26 mouse cellular contexts compared by ENCODE assay signal in genomic region chr6:55567521-55567920, GRCm38 (mm10).
"Had no signal": no experiment of that assay in that cellular context is flagged by ENCODE, and none has a peak within 500 bp of the region (broad histone marks: within the 10 kb centered on the region; RNA-seq: fewer than 3 reads in every experiment).

No protein-coding gene starts in this region.

- H3K36me3 ChIP-seq: heart, embryonic 13.5 days; heart, embryonic 15.5 days; hindbrain, embryonic 12.5 days; intestine, embryonic 15.5 days; limb, embryonic 10.5 days; limb, embryonic 12.5 days; liver, embryonic 13.5 days had no signal

- H3K9me3 ChIP-seq: heart, embryonic 13.5 days; heart, embryonic 15.5 days; hindbrain, embryonic 12.5 days; intestine, embryonic 15.5 days; limb, embryonic 10.5 days; limb, embryonic 12.5 days; liver, embryonic 13.5 days had no signal

- H3K9ac ChIP-seq: heart, embryonic 13.5 days; heart, embryonic 15.5 days; hindbrain, embryonic 12.5 days; hindbrain, embryonic 14.5 days; intestine, embryonic 15.5 days; limb, embryonic 12.5 days; liver, embryonic 13.5 days had no signal

- H3K27me3 ChIP-seq: heart, embryonic 13.5 days; heart, embryonic 15.5 days; hindbrain, embryonic 12.5 days; intestine, embryonic 15.5 days; limb, embryonic 12.5 days; liver, embryonic 13.5 days had no signal

- H3K4me1 ChIP-seq: heart, embryonic 13.5 days; heart, embryonic 15.5 days; hindbrain, embryonic 12.5 days; intestine, embryonic 15.5 days; limb, embryonic 10.5 days; limb, embryonic 12.5 days; liver, embryonic 13.5 days had no signal

- H3K4me3 ChIP-seq: heart, adult 2 months; heart, embryonic 13.5 days; heart, embryonic 15.5 days; hindbrain, embryonic 12.5 days; intestine, embryonic 15.5 days; layer of hippocampus, adult 2 months; left cerebral cortex, adult 2 months; limb, embryonic 10.5 days; limb, embryonic 12.5 days; liver, embryonic 13.5 days had no signal

- DNase-seq: gastrocnemius, postnatal 14 days; gastrocnemius, postnatal 36 days; heart, adult 2 months; heart, postnatal 14 days; heart, postnatal 36 days; kidney, adult 18-20 months; kidney, adult 8-10 months; kidney, postnatal 10 days; kidney, postnatal 25 days; kidney, postnatal 4 days; liver; liver, embryonic 13.5 days had no signal

- ATAC-seq: hindbrain, embryonic 16.5 days; inflammation-experienced regulatory T-cells, adult 6 months; intestine, embryonic 15.5 days; intestine, postnatal 0 days had no signal

- H3K27ac ChIP-seq: heart, adult 2 months; heart, embryonic 13.5 days; heart, embryonic 15.5 days; hindbrain, embryonic 12.5 days; hindbrain, embryonic 14.5 days; intestine, embryonic 15.5 days; layer of hippocampus, adult 2 months; left cerebral cortex, adult 2 months; limb, embryonic 10.5 days; limb, embryonic 12.5 days; liver, embryonic 13.5 days had no signal

- H3K4me2 ChIP-seq: heart, embryonic 11.5 days; heart, embryonic 13.5 days; heart, embryonic 15.5 days; hindbrain, embryonic 12.5 days; hindbrain, embryonic 14.5 days; intestine, embryonic 15.5 days; limb, embryonic 12.5 days; liver, embryonic 11.5 days; liver, embryonic 13.5 days had no signal
